ENCODE assay signal across 10 mouse cellular contexts in genomic region chr4:18649153-18649552, GRCm38 (mm10).
DNase-seq lines count a peak whose midpoint lies in the region; ATAC-seq lines count a peak whose summit lies in the region.
"Had no signal": no experiment of that assay in that cellular context is flagged by ENCODE, and none has a peak within 500 bp of the region (broad histone marks: within the 10 kb centered on the region; RNA-seq: fewer than 3 reads in every experiment).

No protein-coding gene starts in this region.

- H3K4me1 ChIP-seq in embryonic facial prominence, embryonic 11.5 days (ENCODE audit: control insufficient read depth, insufficient read depth, low read length): no peaks in the 10 kb centered on the region
- H3K4me1 ChIP-seq in embryonic facial prominence, embryonic 10.5 days: no peaks in the 10 kb centered on the region
- H3K4me1 ChIP-seq in heart, embryonic 10.5 days: no peaks in the 10 kb centered on the region

- H3K36me3 ChIP-seq in embryonic facial prominence, embryonic 11.5 days (replicated peaks; ENCODE audit: control insufficient read depth, insufficient read depth, low read depth, low read length): no peaks in the 10 kb centered on the region
- no peaks in the 10 kb centered on the region for H3K36me3 ChIP-seq in embryonic facial prominence, embryonic 10.5 days (replicated peaks)
- no peaks in the 10 kb centered on the region for H3K36me3 ChIP-seq in heart, embryonic 10.5 days

- no peaks in the 10 kb centered on the region for H3K9me3 ChIP-seq in embryonic facial prominence, embryonic 11.5 days (replicated peaks; ENCODE audit: control insufficient read depth, low read length)
- no peaks in the 10 kb centered on the region for H3K9me3 ChIP-seq in embryonic facial prominence, embryonic 10.5 days
- no peaks in the 10 kb centered on the region for H3K9me3 ChIP-seq in heart, embryonic 10.5 days

- WGBS in embryonic facial prominence, embryonic 11.5 days: 33% methylated on average over 1 of the region's 1 CpGs
- 43% methylated on average over 1 of the region's 1 CpGs for WGBS in embryonic facial prominence, embryonic 10.5 days
- 63% methylated on average over 1 of the region's 1 CpGs for WGBS in heart, embryonic 10.5 days

- no peak overlapping the region for H3K4me2 ChIP-seq in embryonic facial prominence, embryonic 11.5 days (ENCODE audit: low read depth, low read length)

- ATAC-seq in embryonic facial prominence, embryonic 11.5 days (replicated peaks; ENCODE audit: insufficient number of reproducible peaks, low FRiP score, low TSS enrichment, low read depth): no peak
- ATAC-seq: CD4-positive, CD25-positive, alpha-beta regulatory T cell, adult 4 months; inflammation-experienced regulatory T-cells, adult 6 months had no signal

- no peak overlapping the region for H3K27ac ChIP-seq in embryonic facial prominence, embryonic 11.5 days (replicated peaks; ENCODE audit: low read depth, low read length)
- H3K27ac ChIP-seq in embryonic facial prominence, embryonic 10.5 days (replicated peaks): no peak overlapping the region
- H3K27ac ChIP-seq in heart, embryonic 10.5 days: no peak overlapping the region

- H3K4me3 ChIP-seq in embryonic facial prominence, embryonic 11.5 days (ENCODE audit: low read depth, low read length): no peak overlapping the region
- H3K4me3 ChIP-seq in embryonic facial prominence, embryonic 10.5 days: no peak overlapping the region
- H3K4me3 ChIP-seq in heart, embryonic 10.5 days: no peak overlapping the region

- peak; percentile 48 for DNase-seq in embryonic facial prominence, embryonic 11.5 days (ENCODE audit: low spot score)
- no peak for DNase-seq in embryonic facial prominence, embryonic 10.5 days (ENCODE audit: low spot score)
- peak; percentile 38 for DNase-seq in kidney, postnatal 14 days
- no peak for DNase-seq in kidney, adult 8-10 months
- DNase-seq in brain, adult 2 months (ENCODE audit: low read depth, low spot score): peak; percentile 63
- DNase-seq in right cerebral cortex, adult 2 months (ENCODE audit: low spot score in 2 of 2): peak; percentile 47 to 66
- no peak for DNase-seq in spleen, postnatal 14 days (ENCODE audit: low spot score in 2 of 2)
- no peak for DNase-seq in heart, embryonic 10.5 days (ENCODE audit: low spot score)

- H3K9ac ChIP-seq in embryonic facial prominence, embryonic 11.5 days (replicated peaks; ENCODE audit: low read length): no peak overlapping the region

- no peaks in the 10 kb centered on the region for H3K27me3 ChIP-seq in embryonic facial prominence, embryonic 11.5 days (ENCODE audit: control insufficient read depth, insufficient read depth, low read length)
- H3K27me3 ChIP-seq in embryonic facial prominence, embryonic 10.5 days (replicated peaks; ENCODE audit: low read depth, poor library complexity, severe bottlenecking): no peaks in the 10 kb centered on the region
- H3K27me3 ChIP-seq in heart, embryonic 10.5 days (ENCODE audit: insufficient read depth, poor library complexity, severe bottlenecking): no peaks in the 10 kb centered on the region

Comparison
In these comparisons a context has a peak if more than half of its experiments do, and no peak if none do; other contexts are left out.
1. DNase-seq: peak in embryonic facial prominence, embryonic 11.5 days (single experiment), kidney, postnatal 14 days (single experiment), brain, adult 2 months (single experiment) and right cerebral cortex, adult 2 months (2 of 2); none in embryonic facial prominence, embryonic 10.5 days (single experiment), kidney, adult 8-10 months (0 of 2), spleen, postnatal 14 days (0 of 2) and heart, embryonic 10.5 days (single experiment).